Mouse (Mus musculus) heart, embryonic 11.5 days (tissue): ENCODE results near the gene Dbnl. TPM values are rescaled to one million over a fixed set of nuclear protein-coding genes. Genes with fewer than 3 reads are reported as not detected.

Experiments used
- ATAC-seq: fragments of 200-750 bp; cut with Nextera tagmentation; replicated peaks from 2 replicates; pipeline ENCODE4 v1.8.0; 2017; ENCODE audit warnings: moderate library complexity; ENCODE audit not compliant: insufficient number of reproducible peaks, low FRiP score, low TSS enrichment
- H3K27ac ChIP-seq: fragments of 300-500 bp; sonication (generic); 2 replicates; pipeline ENCODE4 v1.5.1; 2014; ENCODE audit warnings: mild to moderate bottlenecking, low read depth, low read length
- H3K27me3 ChIP-seq: fragments of 300-500 bp; sonication (generic); 2 replicates; pipeline ENCODE4 v1.6.1; 2014; ENCODE audit warnings: mild to moderate bottlenecking, low read length, mixed read lengths; ENCODE audit not compliant: control insufficient read depth, insufficient read depth
- H3K36me3 ChIP-seq: fragments of 300-500 bp; sonication (generic); 2 replicates; pipeline ENCODE4 v1.6.1; 2014; ENCODE audit warnings: mild to moderate bottlenecking, low read length, moderate library complexity, mixed read lengths; ENCODE audit not compliant: control insufficient read depth, insufficient read depth
- H3K4me1 ChIP-seq: fragments of 300-500 bp; sonication (generic); 2 replicates; pipeline ENCODE4 v1.6.1; 2014; ENCODE audit warnings: low read length; ENCODE audit not compliant: control insufficient read depth, insufficient read depth
- H3K4me2 ChIP-seq: fragments of 300-500 bp; sonication (generic); 2 replicates; pipeline ENCODE4 v1.6.1; 2014; ENCODE audit warnings: mild to moderate bottlenecking, moderate library complexity
- H3K4me3 ChIP-seq: fragments of 300-500 bp; sonication (generic); 2 replicates; pipeline ENCODE4 v1.5.1; 2014; ENCODE audit warnings: low read depth, low read length
- H3K9ac ChIP-seq: fragments of 300-500 bp; sonication (generic); 2 replicates; pipeline ENCODE4 v1.6.1; 2014; ENCODE audit warnings: mild to moderate bottlenecking, low read depth, low read length, moderate library complexity
- H3K9me3 ChIP-seq: fragments of 300-500 bp; sonication (generic); replicated peaks from 2 replicates; pipeline ENCODE4 v1.6.1; 2016; ENCODE audit warnings: low read length; ENCODE audit not compliant: control insufficient read depth
- WGBS: fragments of 180-500 bp; shearing (Covaris S2); extraction: QIAGEN DNeasy Blood & Tissue Kit; methylation state at CpG from one replicate; pipeline ENCODE4 v1.1.7; 2014; ENCODE audit not compliant: insufficient replicate concordance; 5-methylcytosine and 5-hydroxymethylcytosine counted together
- polyA plus RNA-seq: library from polyadenylated mRNA; unstranded; fragments of >200 nt; fragmentation: Nextera tagmentation; extraction: Ambion mirVana; gene quantifications from 2 replicates; pipeline ENCODE4 v1.2.1, GENCODE M21; 2014

The Dbnl gene
- polyA plus RNA-seq, 1 experiment from 2014 or later: 88.3 TPM

DNA sequence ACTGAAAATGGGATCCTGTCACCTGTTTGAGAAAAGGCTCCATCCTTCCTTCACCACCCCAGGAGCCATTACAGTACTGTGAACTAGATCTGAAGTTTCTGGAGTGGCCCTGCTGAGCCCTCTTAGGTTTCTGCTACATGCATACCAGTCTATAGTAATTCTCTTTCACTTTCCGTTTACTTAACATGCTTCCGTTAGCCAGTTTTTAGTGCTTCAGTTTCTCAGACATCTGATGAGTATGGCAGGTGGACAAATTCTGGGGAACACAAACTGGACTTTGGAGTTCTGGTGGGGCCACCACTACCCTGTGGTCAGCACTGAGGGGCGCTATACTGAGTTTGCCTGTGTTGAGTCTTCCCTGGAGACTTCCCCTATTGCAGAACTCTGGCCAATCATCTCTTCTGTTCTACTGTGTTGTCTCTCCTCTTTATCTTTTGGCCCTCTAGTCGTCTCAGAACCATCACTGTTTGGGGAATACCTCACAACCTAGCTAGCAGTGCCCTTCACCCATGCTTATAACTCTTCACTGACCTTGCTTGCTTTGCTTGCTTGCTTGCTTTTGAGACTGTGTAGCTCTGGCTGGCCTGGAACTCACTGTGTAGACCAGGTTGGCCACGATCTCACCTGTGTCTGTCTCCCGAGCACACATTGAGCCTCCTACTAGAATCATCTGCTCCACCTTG is 924 bp downstream of the Dbnl start:
- H3K27me3 ChIP-seq: no peaks in the 10 kb centered on the region
- peak overlapping the region; percentile 95 for H3K9ac ChIP-seq
- WGBS: 63% methylated on average over 6 of the region's 6 CpGs
- peak overlapping the region; percentile 95 for H3K27ac ChIP-seq
- no peak for ATAC-seq
- H3K9me3 ChIP-seq: no peaks in the 10 kb centered on the region
- H3K4me2 ChIP-seq: peak overlapping the region; percentile 96
- H3K36me3 ChIP-seq: peaks cover 8% of the 10 kb centered on the region; the same call in 1 of the 2 replicates
- H3K4me3 ChIP-seq: peak overlapping the region; percentile 87
- H3K4me1 ChIP-seq: peaks cover 17% of the 10 kb centered on the region

DNA sequence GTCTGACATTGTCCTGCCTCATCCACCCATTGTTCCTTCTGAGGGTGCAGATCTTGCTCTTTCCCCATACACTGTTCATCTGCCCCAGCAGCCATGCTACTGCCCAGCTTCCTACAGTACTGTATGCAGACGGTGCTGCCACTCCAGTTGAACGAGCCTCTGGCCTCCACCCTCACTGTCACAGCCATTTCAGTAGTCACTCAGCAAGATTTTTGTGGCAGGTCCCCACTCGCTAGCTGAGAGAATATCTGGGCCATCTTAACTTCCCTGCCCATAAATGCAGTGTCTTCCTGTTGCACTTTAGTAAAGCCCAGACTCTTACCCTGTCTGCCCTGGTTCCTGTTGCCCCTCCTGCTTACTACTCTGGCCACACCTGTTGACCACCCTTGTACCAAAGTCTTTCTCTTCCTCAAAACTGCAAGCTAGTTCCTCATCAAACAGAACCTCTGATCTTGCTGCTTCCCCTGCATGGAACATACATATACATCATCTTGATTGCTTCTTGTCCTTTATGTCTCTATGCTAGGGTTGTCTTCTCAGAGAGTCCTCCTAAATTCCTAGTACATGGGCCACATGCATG is 1.6 kb downstream of the Dbnl start:
- peak overlapping the region; percentile 96 for H3K4me2 ChIP-seq
- no peaks in the 10 kb centered on the region for H3K9me3 ChIP-seq
- H3K27ac ChIP-seq: no peak overlapping the region
- H3K36me3 ChIP-seq: peaks cover 14% of the 10 kb centered on the region
- no peaks in the 10 kb centered on the region for H3K27me3 ChIP-seq
- peaks cover 17% of the 10 kb centered on the region for H3K4me1 ChIP-seq
- WGBS: 61% methylated on average over 3 of the region's 3 CpGs
- ATAC-seq: no peak
- H3K9ac ChIP-seq: no peak overlapping the region; the same call in 1 of the 2 replicates
- H3K4me3 ChIP-seq: peak overlapping the region; percentile 87; the same call in 1 of the 2 replicates

DNA sequence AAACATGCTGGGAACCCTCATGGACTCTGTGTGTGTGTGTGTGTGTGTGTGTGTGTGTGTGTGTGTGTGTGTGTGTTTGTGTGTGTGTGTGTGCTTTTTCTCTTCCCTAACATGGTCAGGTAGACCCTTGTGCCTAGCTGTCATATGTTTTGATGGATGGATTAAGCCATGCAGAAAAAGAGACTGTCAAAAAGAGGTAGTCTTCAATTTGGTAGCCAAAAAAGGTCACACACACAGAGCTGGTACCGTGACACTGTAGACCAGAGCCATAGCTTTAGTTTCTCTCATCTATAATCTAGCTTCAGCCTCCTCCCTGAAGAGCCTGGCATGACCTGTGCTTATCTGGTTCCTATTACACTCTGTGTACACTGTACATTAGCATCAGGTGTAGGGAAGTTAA is 2.1 kb downstream of the Dbnl start:
- no peak overlapping the region for H3K4me3 ChIP-seq
- peaks cover 19% of the 10 kb centered on the region for H3K4me1 ChIP-seq
- peaks cover 20% of the 10 kb centered on the region for H3K36me3 ChIP-seq
- no peak for ATAC-seq
- no peak overlapping the region for H3K27ac ChIP-seq
- no peaks in the 10 kb centered on the region for H3K27me3 ChIP-seq
- no peak overlapping the region for H3K9ac ChIP-seq
- H3K9me3 ChIP-seq: no peaks in the 10 kb centered on the region
- 96% methylated on average over 1 of the region's 1 CpGs for WGBS
- H3K4me2 ChIP-seq: no peak overlapping the region

DNA sequence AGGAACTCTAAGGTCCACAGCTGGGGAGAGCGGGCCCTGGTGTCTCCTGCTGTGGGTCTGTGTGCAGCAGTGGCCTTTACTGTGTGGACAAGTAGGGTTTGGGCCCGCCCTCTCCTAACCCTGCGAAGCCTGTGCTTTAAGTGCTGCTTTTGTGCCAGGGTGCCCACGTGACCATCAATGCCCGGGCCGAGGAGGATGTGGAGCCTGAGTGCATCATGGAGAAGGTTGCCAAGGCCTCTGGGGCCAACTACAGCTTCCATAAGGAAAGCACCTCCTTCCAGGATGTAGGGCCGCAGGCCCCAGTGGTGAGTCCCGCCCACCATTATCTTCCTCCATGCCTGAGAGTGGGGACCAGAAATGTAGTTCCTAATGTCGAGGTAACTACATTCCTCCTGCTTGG is 7.0 kb downstream of the Dbnl start:
- H3K36me3 ChIP-seq: peaks cover 42% of the 10 kb centered on the region
- H3K4me2 ChIP-seq: no peak overlapping the region
- peaks cover 4% of the 10 kb centered on the region; the same call in 1 of the 2 replicates for H3K4me1 ChIP-seq
- H3K9me3 ChIP-seq: no peaks in the 10 kb centered on the region
- 84% methylated on average over 9 of the region's 9 CpGs for WGBS
- H3K9ac ChIP-seq: no peak overlapping the region
- ATAC-seq: no peak
- H3K4me3 ChIP-seq: no peak overlapping the region
- peak overlapping the region; percentile 48; the same call in 1 of the 2 replicates for H3K27ac ChIP-seq
- H3K27me3 ChIP-seq: no peaks in the 10 kb centered on the region

DNA sequence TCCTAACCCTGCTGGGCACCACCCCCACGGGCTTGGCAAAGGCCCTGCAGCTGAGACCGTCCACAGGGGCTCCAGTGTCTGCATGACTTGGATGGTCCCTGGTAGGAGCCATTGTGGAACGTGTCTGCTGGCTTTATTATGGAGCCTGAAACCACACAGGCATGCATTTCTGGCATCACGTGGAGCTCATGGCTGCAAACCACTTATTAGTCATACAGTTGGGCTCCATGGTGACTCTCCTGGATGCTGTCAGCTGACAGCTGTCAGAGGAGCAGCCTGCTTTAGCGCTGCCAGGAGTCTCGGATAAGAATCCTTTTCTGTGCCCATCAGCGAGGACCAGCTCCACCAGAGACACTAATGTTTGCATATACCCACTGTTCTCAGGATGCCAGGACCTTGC is 7.4 kb downstream of the Dbnl start:
- Histone ChIP-seq H3K4me3 (no peak overlapping the region), H3K9ac (no peak overlapping the region), H3K4me1 (peaks cover 4% of the 10 kb centered on the region; the same call in 1 of the 2 replicates), H3K4me2 (no peak overlapping the region), H3K9me3 (no peaks in the 10 kb centered on the region), H3K27me3 (no peaks in the 10 kb centered on the region), H3K36me3 (peaks cover 42% of the 10 kb centered on the region), H3K27ac (peak overlapping the region; percentile 48; the same call in 1 of the 2 replicates)
- no peak for ATAC-seq
- 67% methylated on average over 7 of the region's 7 CpGs for WGBS

DNA sequence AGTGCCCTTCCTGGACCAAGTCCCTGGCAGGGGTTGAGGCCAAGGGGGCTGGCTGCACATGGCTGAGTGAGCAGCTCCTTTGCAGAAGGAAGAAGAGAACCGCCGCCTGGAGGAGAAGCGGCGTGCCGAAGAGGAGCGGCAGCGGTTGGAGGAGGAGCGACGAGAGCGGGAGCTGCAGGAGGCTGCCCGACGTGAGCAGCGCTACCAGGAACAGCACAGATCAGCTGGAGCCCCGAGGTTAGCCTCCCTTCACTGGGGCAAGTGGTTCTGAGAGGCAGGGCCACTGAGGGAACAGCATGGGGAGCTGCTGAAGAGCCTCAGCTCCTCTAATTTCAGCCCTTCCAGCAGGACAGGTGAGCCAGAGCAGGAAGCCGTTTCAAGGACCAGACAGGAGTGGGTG is 8.7 kb downstream of the Dbnl start:
- no peak for ATAC-seq
- no peaks in the 10 kb centered on the region for H3K27me3 ChIP-seq
- peaks cover 11% of the 10 kb centered on the region; the same call in 1 of the 2 replicates for H3K4me1 ChIP-seq
- H3K36me3 ChIP-seq: peaks cover 42% of the 10 kb centered on the region
- no peaks in the 10 kb centered on the region for H3K9me3 ChIP-seq
- no peak overlapping the region for H3K4me2 ChIP-seq
- no peak overlapping the region for H3K9ac ChIP-seq
- WGBS: 83% methylated on average over 15 of the region's 15 CpGs
- H3K27ac ChIP-seq: no peak overlapping the region
- H3K4me3 ChIP-seq: no peak overlapping the region

DNA sequence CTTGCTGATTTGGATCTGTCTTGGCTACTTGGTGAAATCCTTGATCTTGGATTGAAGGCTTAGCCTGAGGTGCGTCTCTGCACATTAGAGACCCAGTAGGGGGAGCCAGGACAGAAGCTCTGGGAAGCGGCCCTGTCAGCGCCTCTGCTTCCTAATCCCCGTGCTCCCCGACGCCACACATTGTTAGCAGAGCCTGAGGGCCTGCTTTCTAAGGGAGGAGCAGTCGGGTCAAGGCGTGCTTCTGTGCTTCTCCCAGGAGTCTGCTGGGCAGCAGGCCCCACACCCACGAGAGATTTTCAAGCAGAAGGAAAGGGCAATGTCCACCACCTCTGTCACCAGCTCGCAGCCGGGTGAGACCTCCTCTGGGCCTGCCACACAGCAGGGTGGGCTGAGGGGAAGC is 9.1 kb downstream of the Dbnl start:
- H3K27ac ChIP-seq: no peak overlapping the region
- no peaks in the 10 kb centered on the region for H3K9me3 ChIP-seq

DNA sequence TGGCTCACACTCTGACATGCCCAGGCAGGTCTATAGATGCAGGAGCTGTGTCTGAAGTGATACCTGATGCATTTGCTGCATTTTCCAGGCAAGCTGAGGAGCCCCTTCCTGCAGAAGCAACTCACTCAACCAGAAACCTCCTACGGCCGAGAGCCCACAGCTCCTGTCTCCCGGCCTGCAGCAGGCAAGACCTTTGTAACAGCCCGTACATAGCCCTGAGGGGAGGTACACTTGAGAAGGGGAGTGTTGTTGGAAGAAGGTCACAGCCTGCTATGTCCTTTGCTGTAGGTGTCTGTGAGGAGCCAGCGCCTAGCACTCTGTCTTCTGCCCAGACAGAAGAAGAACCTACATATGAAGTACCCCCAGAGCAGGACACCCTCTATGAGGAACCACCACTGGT is 9.6 kb downstream of the Dbnl start:
- peaks cover 38% of the 10 kb centered on the region for H3K36me3 ChIP-seq
- no peaks in the 10 kb centered on the region for H3K9me3 ChIP-seq
- peaks cover 12% of the 10 kb centered on the region; the same call in 1 of the 2 replicates for H3K4me1 ChIP-seq

More for the DNA sequence above, 9.1 kb downstream of the Dbnl start:
- H3K4me1 ChIP-seq: peaks cover 12% of the 10 kb centered on the region; the same call in 1 of the 2 replicates
- H3K4me2 ChIP-seq: no peak overlapping the region
- H3K27me3 ChIP-seq: no peaks in the 10 kb centered on the region
- H3K9ac ChIP-seq: peak overlapping the region; percentile 35; the same call in 1 of the 2 replicates
- no peak overlapping the region for H3K4me3 ChIP-seq
- H3K36me3 ChIP-seq: peaks cover 39% of the 10 kb centered on the region
- ATAC-seq: no peak
- 63% methylated on average over 11 of the region's 11 CpGs for WGBS

More for the DNA sequence above, 9.6 kb downstream of the Dbnl start:
- Histone ChIP-seq H3K27ac (no peak overlapping the region), H3K9ac (no peak overlapping the region; the same call in 1 of the 2 replicates), H3K4me2 (no peak overlapping the region), H3K4me3 (no peak overlapping the region), H3K27me3 (no peaks in the 10 kb centered on the region)
- WGBS: 81% methylated on average over 5 of the region's 5 CpGs
- no peak for ATAC-seq
